Mouse (Mus musculus) skeletal muscle tissue, adult 2 months (tissue): Measurements from ENCODE around the gene Numbl.

ENCODE experiments used
- DNase-seq: peaks from one replicate; pipeline ENCODE4 v3.0.0-alpha.2; 2012; ENCODE audit warnings: low read depth, low spot score

Numbl gene

DNA sequence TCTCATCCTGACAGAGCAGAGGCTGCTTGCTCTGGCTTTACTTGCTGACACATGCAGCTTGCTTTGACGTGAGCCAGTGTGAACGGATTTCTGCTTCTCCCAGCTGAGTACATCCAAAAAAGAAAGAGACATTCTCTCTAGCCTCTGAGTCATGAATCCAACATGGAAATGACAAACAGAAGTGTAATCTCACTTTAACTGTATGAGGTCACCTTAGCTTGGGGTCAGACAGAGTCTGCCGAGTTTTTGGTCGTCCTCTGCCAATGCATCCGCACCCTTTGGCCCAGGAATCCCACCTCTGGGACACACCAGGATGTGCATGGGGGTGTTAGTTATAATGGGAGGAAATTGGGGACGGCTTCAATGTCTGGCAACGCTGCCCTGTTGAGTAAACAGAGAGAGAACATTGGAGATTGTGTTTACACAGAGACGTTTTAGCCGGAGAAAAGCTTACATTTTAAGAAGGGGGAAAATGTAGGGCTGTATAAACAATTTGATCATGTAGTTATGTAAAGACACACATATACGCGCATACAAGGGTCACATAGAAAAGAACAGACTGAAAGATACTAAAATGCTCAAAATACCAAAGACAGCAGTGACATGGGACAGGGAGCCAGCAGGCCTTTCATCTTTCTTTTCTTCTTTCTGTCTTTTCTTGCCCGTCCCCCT lies 33.7 kb downstream of the Numbl start:
- DNase-seq, result peak; percentile 85

DNA sequence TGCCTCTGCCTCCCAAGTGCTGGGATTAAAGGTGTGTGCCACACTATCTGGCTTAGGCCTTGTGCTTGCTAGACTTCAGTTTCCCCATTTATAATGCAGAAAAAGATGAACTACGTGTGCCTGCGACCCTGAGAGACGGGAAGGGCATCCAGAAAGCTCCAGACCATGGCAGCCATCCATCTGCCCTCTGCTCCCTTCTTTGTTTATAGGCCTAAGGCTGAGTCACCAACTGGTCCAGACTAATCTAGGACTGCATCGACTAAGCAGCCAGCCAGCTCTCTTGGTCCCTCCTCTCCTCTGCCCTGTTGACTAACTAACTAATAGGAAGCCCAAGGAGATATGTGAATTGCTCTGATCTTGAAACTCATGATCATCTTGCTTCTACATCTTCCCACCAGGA lies 37.7 kb downstream of the Numbl start:
- no peak for DNase-seq

- DNase-seq, result no peak
Measured at GRCm38 (mm10) chr7:27296518-27296917, 38.3 kb downstream of the Numbl start.

DNA sequence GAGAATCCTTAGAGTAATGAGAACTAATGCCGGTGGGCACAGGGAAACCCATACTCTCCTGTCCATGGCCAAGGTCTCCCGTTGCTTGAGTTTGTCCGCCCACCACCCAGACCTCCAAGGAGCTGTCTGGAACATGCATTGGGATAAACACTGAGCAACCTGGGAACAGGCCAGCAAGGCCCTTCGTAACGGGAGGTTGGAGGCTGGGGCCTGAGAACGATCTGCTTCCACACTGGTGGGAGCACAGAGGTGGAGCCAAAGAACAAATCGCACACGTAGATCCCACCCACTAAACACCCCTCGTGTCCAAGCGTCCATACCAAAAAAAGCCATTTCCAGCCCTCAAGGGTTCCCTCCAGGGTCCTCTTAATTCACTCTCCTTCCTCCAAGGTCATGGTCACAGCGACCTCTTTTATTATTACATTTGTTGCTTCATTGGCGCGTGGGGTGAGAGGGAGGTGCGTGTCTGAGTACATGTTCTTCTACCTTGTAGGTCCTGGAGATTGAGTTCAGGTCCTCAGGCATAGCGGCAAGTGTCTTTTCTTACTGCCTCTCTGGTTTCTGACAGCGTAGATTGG lies 39.9 kb downstream of the Numbl start:
- no peak for DNase-seq

DNA sequence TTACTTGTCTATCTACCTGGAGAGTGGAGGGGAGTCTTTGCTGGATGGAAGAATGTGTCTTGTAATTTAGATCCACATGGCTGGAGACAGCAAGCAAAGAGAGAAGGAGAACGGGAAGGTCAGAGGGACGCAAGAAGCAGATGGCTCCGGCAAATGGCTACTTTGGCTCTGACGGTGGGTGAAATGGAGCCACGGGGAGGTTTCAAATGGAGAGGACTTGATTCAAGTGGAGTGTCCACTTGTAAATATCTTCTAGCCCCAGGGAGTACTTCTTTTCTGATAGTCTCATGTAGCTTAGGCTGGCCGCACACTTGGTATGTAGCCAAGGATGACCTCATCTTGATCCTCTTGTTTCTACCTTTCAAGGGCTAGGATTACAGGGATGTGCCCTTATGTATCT lies 40.6 kb downstream of the Numbl start:
- no peak for DNase-seq

- no peak for DNase-seq
Measured at GRCm38 (mm10) chr7:27300351-27300750, 42.1 kb downstream of the Numbl start.

- no peak for DNase-seq
Measured at GRCm38 (mm10) chr7:27300801-27301200, 42.6 kb downstream of the Numbl start.

GRCm38 (mm10) chr7:27302172-27302571 lies 43.9 kb downstream of the Numbl start:
- peak; percentile 80 for DNase-seq

- DNase-seq, result no peak
Measured at GRCm38 (mm10) chr7:27305091-27305730, 47.0 kb downstream of the Numbl start.

DNA sequence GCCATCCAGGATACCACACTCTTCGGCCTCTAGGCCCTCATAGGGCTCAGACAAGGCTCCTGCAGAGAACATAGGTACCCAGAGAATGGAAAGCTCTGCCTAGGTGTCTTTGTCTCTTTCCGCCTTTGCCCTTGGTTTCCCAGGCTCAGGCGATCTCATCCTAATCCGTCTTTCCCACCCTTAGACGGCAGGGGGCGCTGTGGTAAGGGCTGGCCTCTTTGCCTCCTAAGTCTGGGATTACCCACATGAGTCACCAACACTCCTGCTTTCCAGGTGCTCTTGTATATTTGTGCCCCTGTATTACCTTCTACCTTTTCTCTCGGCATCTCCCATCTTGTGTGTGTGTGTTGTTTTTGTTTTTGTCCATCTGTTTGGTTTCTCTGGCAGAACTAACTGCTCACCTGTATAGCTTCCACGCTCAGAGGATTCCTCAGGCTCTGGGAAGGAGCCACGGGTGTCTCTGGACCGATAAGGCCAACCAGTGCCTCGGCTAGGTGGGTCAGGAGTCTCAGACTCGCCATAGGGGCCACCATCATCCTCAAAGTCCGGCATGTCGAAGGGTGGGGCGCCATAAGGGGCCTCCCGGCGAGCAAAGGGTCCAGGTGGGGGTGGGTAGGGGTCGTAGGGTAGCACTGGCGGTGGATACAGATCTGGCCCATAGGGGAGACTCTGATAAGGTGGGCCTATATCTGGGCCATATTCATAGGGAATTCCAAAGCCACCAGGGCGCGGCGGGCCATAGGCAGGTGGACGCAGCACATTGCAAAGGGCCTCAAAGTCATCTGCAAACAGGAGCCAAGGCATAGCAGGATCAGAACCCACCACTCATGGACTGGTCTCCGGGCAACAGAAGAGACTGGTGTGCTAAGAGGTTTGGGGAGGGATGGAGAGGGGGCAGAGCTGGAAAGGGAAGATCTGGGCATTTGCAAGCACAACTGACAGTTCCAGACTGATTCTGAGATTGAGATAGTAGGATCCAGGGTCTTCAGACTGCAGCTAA lies 48.2 kb downstream of the Numbl start:
- no peak for DNase-seq

DNA sequence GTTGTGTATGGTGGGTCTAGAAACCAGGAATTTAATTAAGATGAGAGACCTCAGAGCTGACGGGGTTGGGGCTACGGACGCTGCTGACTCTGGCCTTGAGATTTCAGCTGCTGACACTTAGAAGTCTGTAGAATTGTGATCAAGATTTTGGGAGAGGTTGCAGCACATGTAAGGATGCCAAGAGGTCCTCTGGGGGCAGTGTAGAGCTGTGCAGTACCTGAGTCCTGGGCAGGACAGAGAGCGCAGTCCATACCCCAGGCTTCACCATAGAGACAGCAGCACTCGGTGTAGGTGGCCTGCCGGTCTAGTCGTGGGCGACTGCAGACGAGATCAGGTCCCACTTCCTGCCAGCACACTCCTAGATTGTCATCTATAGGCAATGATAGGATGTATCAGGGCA lies 49.3 kb downstream of the Numbl start:
- no peak for DNase-seq

DNA sequence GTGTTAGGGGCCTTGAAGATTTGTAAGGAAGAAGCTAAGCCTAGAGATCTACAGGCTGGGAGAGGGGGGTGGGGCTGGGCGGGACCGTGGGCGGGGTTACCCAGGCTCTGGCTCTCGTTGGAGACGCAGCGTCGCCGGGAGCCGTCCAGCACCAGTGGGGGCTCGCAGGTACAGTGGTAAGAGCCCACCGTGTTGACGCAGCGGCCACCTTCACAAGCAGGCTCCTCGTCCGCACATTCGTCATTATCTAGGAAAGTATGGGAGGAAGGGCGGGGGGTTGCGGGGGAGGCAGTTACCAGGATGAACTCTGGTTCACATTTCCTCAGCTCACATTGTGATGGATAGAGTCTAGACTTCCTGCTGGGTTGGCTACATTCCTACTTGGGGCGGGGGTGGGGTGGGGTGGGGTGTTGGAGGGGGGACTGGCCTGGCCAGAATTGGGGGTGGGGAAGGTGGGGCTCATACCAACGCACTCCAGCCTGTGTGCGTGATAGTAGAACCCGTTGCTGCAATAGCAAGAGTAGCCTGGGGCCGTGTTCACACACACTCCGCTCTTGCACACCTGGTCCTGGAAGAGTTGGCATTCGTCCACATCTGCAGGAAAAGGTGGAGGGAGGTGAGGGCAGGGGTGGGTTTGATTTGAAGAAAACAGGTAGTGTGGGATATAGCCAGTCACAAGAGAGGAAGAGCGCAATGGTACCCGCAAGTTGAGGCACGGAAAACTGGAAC lies 50.8 kb downstream of the Numbl start:
- DNase-seq, result no peak

DNA sequence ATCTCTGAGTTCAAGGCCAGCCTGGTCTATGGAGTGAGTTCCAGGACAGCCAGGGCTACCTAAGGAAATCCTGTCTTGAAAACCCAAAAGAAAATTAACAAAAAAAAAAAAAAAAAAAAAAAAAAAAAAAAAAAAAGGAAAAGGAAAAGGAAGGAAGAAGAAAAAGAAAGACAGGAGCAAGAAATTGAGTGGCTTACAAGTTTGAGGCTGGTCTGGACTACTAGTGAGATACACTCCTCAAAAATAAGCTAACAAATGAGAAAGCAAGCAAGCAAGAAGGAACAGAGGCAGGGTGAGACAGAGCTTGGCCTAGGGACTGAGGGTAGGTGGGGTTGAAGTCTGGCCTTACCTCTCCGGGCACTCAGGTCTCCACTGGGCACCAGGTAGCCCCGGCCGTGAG lies 51.6 kb downstream of the Numbl start:
- DNase-seq, result no peak

DNA sequence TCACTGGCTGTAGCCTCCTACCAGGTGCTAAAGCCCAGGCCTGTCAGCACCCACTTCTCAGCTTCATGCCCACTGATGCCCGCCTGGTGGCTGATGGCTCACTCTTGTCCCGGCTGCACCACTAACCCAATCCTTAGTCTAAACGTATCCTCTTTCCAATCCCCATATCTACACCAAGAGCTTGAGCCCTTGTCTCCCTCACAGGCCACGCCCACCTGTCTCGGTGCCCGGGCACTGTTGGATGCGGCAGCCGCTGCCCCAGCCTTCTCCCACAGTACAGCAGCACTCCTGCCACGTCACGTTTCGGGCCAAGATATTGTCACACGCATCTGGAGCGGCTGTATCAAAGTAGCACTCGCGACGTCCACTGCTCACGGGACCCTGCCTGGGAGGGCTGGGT lies 52.1 kb downstream of the Numbl start:
- DNase-seq, result no peak

GRCm38 (mm10) chr7:27310996-27311535 lies 52.8 kb downstream of the Numbl start:
- no peak for DNase-seq

GRCm38 (mm10) chr7:27311651-27312284 lies 53.5 kb downstream of the Numbl start:
- DNase-seq, result no peak

DNA sequence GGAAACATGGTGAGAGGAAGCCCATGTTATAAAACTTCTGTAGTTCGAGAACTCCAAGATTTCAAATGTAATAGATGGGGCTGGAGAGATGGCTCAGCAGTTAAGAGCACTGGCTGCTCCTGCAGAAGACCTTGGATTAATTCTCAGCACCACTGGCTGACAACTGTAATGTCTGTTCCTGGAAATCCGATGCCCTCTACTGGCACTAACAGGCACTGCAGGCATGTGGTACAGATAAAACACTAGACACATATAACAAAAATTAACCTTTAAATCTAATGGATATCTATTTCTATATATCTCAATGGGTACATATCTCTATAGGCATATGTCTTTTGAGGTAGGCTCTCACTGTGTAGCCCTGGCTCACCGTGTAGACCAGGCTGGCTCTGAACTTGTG lies 56.2 kb downstream of the Numbl start:
- no peak for DNase-seq

GRCm38 (mm10) chr7:27315958-27316357 lies 57.7 kb downstream of the Numbl start:
- DNase-seq, result peak; percentile 93

- no peak for DNase-seq
Measured at GRCm38 (mm10) chr7:27319411-27319810, 61.2 kb downstream of the Numbl start.

DNA sequence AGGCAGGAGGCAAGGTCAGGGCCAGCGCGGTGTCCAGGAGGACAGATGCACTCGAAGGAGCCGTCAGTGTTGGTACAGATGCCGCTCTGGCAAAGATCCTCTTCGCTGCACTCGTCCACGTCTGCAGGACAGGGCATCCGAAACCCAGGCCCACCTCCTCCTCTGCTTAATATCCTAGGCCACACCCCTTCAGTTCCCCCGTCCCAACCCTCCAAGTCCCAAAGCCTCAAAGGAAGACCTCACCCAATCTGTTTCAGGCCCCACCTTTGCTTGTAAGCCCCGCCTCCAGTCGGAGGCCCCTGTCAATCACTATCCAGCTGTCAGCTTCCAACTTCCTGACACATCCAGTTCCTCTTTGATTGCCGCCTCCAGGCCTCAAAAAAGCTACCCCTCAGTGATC lies 64.1 kb downstream of the Numbl start:
- DNase-seq, result no peak

DNA sequence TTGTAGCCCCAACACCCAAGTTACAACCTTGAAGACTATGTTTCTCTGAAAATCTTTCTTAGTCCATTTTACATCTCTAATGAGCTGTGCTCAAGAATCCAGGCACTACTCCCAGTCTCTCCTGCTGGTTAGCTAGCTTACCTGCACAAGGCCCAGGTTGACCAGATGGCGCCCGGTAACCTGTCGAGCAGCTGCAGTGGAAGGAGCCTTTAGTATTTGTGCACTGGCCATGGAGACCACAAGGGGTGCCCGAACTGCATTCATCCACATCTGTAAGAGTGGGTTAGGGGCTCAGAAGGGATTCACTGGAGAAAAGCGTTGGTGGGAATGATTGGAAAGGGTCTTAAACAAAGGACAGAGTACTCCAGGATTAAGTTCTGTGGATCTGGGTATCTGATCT lies 64.8 kb downstream of the Numbl start:
- no peak for DNase-seq
